Mouse (Mus musculus): ENCODE measurements around the gene Mex3a. TPM values are rescaled to one million over a fixed set of nuclear protein-coding genes. Genes with fewer than 3 reads are reported as not detected.

The Mex3a gene
- polyA plus RNA-seq, 1 experiment from 2014 or later = 3.3 TPM

GRCm38 (mm10) chr3:88537146-88537545 lies 5.0 kb downstream of the Mex3a start:
- H3K27ac ChIP-seq (replicated peaks) = peak overlapping the region; percentile 30; the same call in 1 of the 2 replicates
- no peak overlapping the region; the same call in 1 of the 2 replicates for H3K4me3 ChIP-seq (ENCODE audit: low read depth, low read length)
- peak; percentile 1; the same call in 1 of the 2 replicates for ATAC-seq (ENCODE audit: low FRiP score, low TSS enrichment)

GRCm38 (mm10) chr3:88538271-88539145 lies 6.3 kb downstream of the Mex3a start:
- Histone ChIP-seq H3K9me3 (ENCODE audit: control insufficient read depth, low read length) (no peaks in the 10 kb centered on the region), H3K4me3 (ENCODE audit: low read depth, low read length) (no peak overlapping the region), H3K27me3 (ENCODE audit: control insufficient read depth, insufficient read depth, low read length) (no peaks in the 10 kb centered on the region), H3K36me3 (ENCODE audit: control insufficient read depth, insufficient read depth, low read length) (peaks cover 4% of the 10 kb centered on the region; the same call in 1 of the 2 replicates), H3K9ac (ENCODE audit: low read length) (no peak overlapping the region), H3K27ac (replicated peaks) (no peak overlapping the region), H3K4me1 (replicated peaks; ENCODE audit: control insufficient read depth, insufficient read depth) (peaks cover 13% of the 10 kb centered on the region; the same call in 1 of the 2 replicates), H3K4me2 (replicated peaks; ENCODE audit: low read depth) (no peak overlapping the region)
- no peak for DNase-seq (ENCODE audit: low spot score)
- WGBS = 64% methylated on average over 9 of the region's 9 CpGs
- ATAC-seq (ENCODE audit: low FRiP score, low TSS enrichment) = no peak
- TF ChIP-seq EP300 (optimal IDR thresholded peaks at IDR 0.05) (no peak), CTCF (IDR thresholded peaks at IDR 0.05; ENCODE audit: low read depth) (no peak)

More at GRCm38 (mm10) chr3:88537146-88537545, 5.0 kb downstream of the Mex3a start:
- Histone ChIP-seq H3K4me1 (replicated peaks; ENCODE audit: control insufficient read depth, insufficient read depth) (peaks cover 13% of the 10 kb centered on the region; the same call in 1 of the 2 replicates), H3K27me3 (ENCODE audit: control insufficient read depth, insufficient read depth, low read length) (no peaks in the 10 kb centered on the region), H3K36me3 (ENCODE audit: control insufficient read depth, insufficient read depth, low read length) (peaks cover 4% of the 10 kb centered on the region; the same call in 1 of the 2 replicates), H3K9ac (ENCODE audit: low read length) (peak overlapping the region; percentile 52; the same call in 1 of the 2 replicates), H3K9me3 (ENCODE audit: control insufficient read depth, low read length) (no peaks in the 10 kb centered on the region), H3K4me2 (replicated peaks; ENCODE audit: low read depth) (peak overlapping the region; percentile 58)
- 70% methylated on average over 6 of the region's 6 CpGs for WGBS
- no peak for DNase-seq (ENCODE audit: low spot score)
- no peak for TF ChIP-seq CTCF (IDR thresholded peaks at IDR 0.05; ENCODE audit: low read depth)
- no peak for TF ChIP-seq EP300 (optimal IDR thresholded peaks at IDR 0.05)

- Histone ChIP-seq H3K36me3 (ENCODE audit: control insufficient read depth, insufficient read depth, low read length) (peaks cover 4% of the 10 kb centered on the region; the same call in 1 of the 2 replicates), H3K9me3 (ENCODE audit: control insufficient read depth, low read length) (no peaks in the 10 kb centered on the region), H3K4me2 (replicated peaks; ENCODE audit: low read depth) (no peak overlapping the region), H3K9ac (ENCODE audit: low read length) (peak overlapping the region; percentile 31; the same call in 1 of the 2 replicates), H3K4me3 (ENCODE audit: low read depth, low read length) (no peak overlapping the region), H3K27me3 (ENCODE audit: control insufficient read depth, insufficient read depth, low read length) (no peaks in the 10 kb centered on the region), H3K27ac (replicated peaks) (no peak overlapping the region), H3K4me1 (replicated peaks; ENCODE audit: control insufficient read depth, insufficient read depth) (peaks cover 11% of the 10 kb centered on the region; the same call in 1 of the 2 replicates)
- WGBS = 38% methylated on average over 3 of the region's 3 CpGs
- DNase-seq (ENCODE audit: low spot score) (no peak), ATAC-seq (ENCODE audit: low FRiP score, low TSS enrichment) (no peak)
- TF ChIP-seq EP300 (optimal IDR thresholded peaks at IDR 0.05) (no peak), CTCF (IDR thresholded peaks at IDR 0.05; ENCODE audit: low read depth) (no peak)
Observed at GRCm38 (mm10) chr3:88539397-88539796, 7.2 kb downstream of the Mex3a start.

- Histone ChIP-seq H3K4me2 (replicated peaks; ENCODE audit: low read depth) (no peak overlapping the region), H3K27ac (replicated peaks) (no peak overlapping the region), H3K4me3 (ENCODE audit: low read depth, low read length) (no peak overlapping the region), H3K27me3 (ENCODE audit: control insufficient read depth, insufficient read depth, low read length) (no peaks in the 10 kb centered on the region), H3K9me3 (ENCODE audit: control insufficient read depth, low read length) (no peaks in the 10 kb centered on the region), H3K4me1 (replicated peaks; ENCODE audit: control insufficient read depth, insufficient read depth) (peaks cover 11% of the 10 kb centered on the region; the same call in 1 of the 2 replicates), H3K36me3 (ENCODE audit: control insufficient read depth, insufficient read depth, low read length) (peaks cover 4% of the 10 kb centered on the region; the same call in 1 of the 2 replicates), H3K9ac (ENCODE audit: low read length) (no peak overlapping the region)
- 70% methylated on average over 5 of the region's 5 CpGs for WGBS
- no peak for DNase-seq (ENCODE audit: low spot score)
- ATAC-seq (ENCODE audit: low FRiP score, low TSS enrichment) = no peak
- TF ChIP-seq EP300 (optimal IDR thresholded peaks at IDR 0.05) (no peak), CTCF (IDR thresholded peaks at IDR 0.05; ENCODE audit: low read depth) (peak; percentile 10; the same call in 1 of the 2 replicates)
Observed at GRCm38 (mm10) chr3:88540085-88540484, 7.9 kb downstream of the Mex3a start.

- ATAC-seq (ENCODE audit: low FRiP score, low TSS enrichment) = no peak
- 0 out of 2 replicates have a peak overlapping the region, but pooled peaks have one; percentile 40 for H3K27ac ChIP-seq (replicated peaks)
- 68% methylated on average over 6 of the region's 7 CpGs for WGBS
Observed at GRCm38 (mm10) chr3:88541622-88542401, 9.6 kb downstream of the Mex3a start.

More at GRCm38 (mm10) chr3:88541622-88542401, 9.6 kb downstream of the Mex3a start:
- Histone ChIP-seq H3K4me3 (ENCODE audit: low read depth, low read length) (no peak overlapping the region), H3K4me2 (replicated peaks; ENCODE audit: low read depth) (no peak overlapping the region), H3K9ac (ENCODE audit: low read length) (no peak overlapping the region), H3K36me3 (ENCODE audit: control insufficient read depth, insufficient read depth, low read length) (peaks cover 4% of the 10 kb centered on the region; the same call in 1 of the 2 replicates), H3K27me3 (ENCODE audit: control insufficient read depth, insufficient read depth, low read length) (no peaks in the 10 kb centered on the region), H3K4me1 (replicated peaks; ENCODE audit: control insufficient read depth, insufficient read depth) (peaks cover 4% of the 10 kb centered on the region; the same call in 1 of the 2 replicates), H3K9me3 (ENCODE audit: control insufficient read depth, low read length) (no peaks in the 10 kb centered on the region)
- TF ChIP-seq EP300 (optimal IDR thresholded peaks at IDR 0.05) (no peak), CTCF (IDR thresholded peaks at IDR 0.05; ENCODE audit: low read depth) (no peak)
- DNase-seq (ENCODE audit: low spot score) = no peak

Measured in stomach, postnatal 0 days (tissue).